Mouse (Mus musculus) olfactory bulb, adult 2 months (tissue): ENCODE measurements around the gene Phactr1.

ENCODE experiments used
- CTCF ChIP-seq: fragments of 200-500 bp; IDR thresholded peaks from 2 replicates; pipeline ENCODE4 v1.5.1; 2012; ENCODE audit warnings: low read depth, mild to moderate bottlenecking, low read length, moderate library complexity; ENCODE audit not compliant: insufficient read depth
- POLR2A ChIP-seq: fragments of 200-500 bp; IDR thresholded peaks from 2 replicates; pipeline ENCODE4 v1.6.1; 2012; ENCODE audit warnings: mild to moderate bottlenecking, low read depth, low read length, moderate library complexity; ENCODE audit not compliant: insufficient read depth

DNA sequence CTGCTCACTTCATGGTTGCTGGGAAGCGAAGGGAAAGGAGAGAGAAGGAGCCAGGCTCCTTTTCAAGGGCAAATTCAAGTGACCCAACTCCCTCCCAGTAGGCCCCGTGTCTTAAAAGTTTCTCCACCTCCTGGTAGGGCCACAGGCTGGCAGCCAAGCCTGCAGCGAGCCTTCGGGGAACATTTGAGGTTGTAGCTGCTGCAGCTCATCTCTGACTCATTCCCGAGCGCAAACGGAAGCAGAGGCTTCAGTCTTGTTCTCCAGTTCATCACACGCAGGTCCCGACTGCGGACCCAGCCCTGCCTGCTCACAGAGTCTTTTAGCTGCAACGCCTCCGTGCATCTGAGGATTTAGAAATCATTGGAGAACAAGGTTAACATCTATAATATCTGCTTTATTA is 226.6 kb downstream of the Phactr1 start:
- TF ChIP-seq POLR2A, result no peak
- no peak for TF ChIP-seq CTCF
